Mouse (Mus musculus): ENCODE measurements around the gene Srsf4. TPM values are rescaled to one million over a fixed set of nuclear protein-coding genes. Genes with fewer than 3 reads are reported as not detected.

Gene Srsf4
- polyA plus RNA-seq, 1 experiment from 2014 or later: 140 TPM

DNA sequence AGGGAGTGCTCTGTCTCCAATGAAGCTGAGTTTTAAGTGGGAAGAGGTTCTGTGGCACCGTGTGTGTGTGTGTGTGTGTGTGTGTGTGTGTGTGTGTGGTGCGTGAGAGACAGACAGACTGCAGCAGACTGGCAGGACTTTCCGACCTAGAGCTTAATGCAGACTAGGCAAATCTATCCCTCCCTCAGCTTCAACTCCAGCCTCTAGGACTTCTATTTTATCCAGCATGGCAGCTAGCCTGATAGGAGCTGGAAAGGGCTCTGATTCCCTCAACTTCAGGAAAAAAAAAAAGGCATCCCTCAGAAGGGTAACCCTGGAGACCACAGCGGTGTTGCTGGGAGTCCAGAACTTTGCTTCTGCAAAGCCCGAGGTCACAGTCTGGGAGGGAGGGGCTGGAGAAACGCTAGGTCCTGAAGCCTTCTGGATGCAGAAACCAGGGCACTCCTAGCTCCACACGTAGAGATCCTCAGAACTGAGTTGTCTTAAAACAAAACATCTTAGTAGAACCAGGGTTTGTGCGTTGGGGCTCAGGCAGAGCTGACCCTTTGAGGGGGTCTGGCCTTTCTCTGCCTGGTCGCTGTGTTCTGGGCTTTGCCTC, 40.7 kb downstream of the Srsf4 start:
- H3K4me1 ChIP-seq (ENCODE audit: control insufficient read depth, insufficient read depth, low read length): peaks cover 51% of the 10 kb centered on the region
- DNase-seq (ENCODE audit: low spot score): peak; percentile 48
- no peak overlapping the region for H3K4me2 ChIP-seq (ENCODE audit: low read depth, severe bottlenecking)
- H3K9me3 ChIP-seq (ENCODE audit: control insufficient read depth, low read length): no peaks in the 10 kb centered on the region
- no peak for ATAC-seq (ENCODE audit: insufficient number of reproducible peaks, low FRiP score, low TSS enrichment, low read depth)
- H3K9ac ChIP-seq (ENCODE audit: low read length): no peak overlapping the region
- peaks cover 7% of the 10 kb centered on the region; the same call in 1 of the 2 replicates for H3K27me3 ChIP-seq (ENCODE audit: control insufficient read depth, insufficient read depth, low read length)
- 4% methylated on average over 9 of the region's 9 CpGs for WGBS
- H3K4me3 ChIP-seq (ENCODE audit: low read depth, low read length): no peak overlapping the region
- H3K27ac ChIP-seq (replicated peaks; ENCODE audit: low read depth, low read length): no peak overlapping the region
- no peaks in the 10 kb centered on the region for H3K36me3 ChIP-seq (ENCODE audit: control insufficient read depth, insufficient read depth, low read length)

DNA sequence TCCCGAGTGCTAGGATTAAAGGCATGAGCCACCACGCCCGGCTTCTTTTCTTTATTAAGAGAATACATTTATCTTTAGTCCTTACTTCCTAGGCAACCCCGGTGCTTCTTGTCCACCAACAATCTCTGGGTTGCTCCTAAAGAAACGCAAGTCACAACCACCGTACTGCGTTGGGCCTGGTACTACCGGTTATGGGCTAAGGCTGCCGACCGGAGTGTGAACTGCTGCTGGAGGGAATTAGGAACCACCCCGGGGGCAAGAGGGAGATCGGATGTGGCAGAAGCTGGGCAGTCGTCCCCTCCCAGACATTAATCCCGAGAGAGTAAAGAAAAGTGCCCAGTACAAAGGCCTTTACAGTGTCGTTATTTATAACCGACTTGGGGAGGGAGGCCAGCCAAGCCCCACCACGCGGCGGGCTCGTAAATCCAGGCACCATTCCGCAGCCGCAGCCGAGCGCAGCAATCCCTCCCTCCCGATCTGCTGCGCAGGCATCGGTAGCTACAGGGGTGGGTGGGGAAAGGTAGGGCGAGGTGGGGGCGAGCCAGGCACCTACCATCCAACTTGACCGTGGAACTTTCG, 41.6 kb downstream of the Srsf4 start:
- H3K9ac ChIP-seq (ENCODE audit: low read length): peak overlapping the region; percentile 47
- no peaks in the 10 kb centered on the region for H3K36me3 ChIP-seq (ENCODE audit: control insufficient read depth, insufficient read depth, low read length)
- H3K27ac ChIP-seq (replicated peaks; ENCODE audit: low read depth, low read length): no peak overlapping the region
- no peak for ATAC-seq (ENCODE audit: insufficient number of reproducible peaks, low FRiP score, low TSS enrichment, low read depth)
- DNase-seq (ENCODE audit: low spot score): peak; percentile 76
- peaks cover 54% of the 10 kb centered on the region for H3K4me1 ChIP-seq (ENCODE audit: control insufficient read depth, insufficient read depth, low read length)
- peaks cover 9% of the 10 kb centered on the region; the same call in 1 of the 2 replicates for H3K27me3 ChIP-seq (ENCODE audit: control insufficient read depth, insufficient read depth, low read length)
- no peaks in the 10 kb centered on the region for H3K9me3 ChIP-seq (ENCODE audit: control insufficient read depth, low read length)
- peak overlapping the region; percentile 54 for H3K4me2 ChIP-seq (ENCODE audit: low read depth, severe bottlenecking)
- peak overlapping the region; percentile 14 for H3K4me3 ChIP-seq (ENCODE audit: low read depth, low read length)
- under 1% methylated on average over 31 of the region's 31 CpGs for WGBS

DNA sequence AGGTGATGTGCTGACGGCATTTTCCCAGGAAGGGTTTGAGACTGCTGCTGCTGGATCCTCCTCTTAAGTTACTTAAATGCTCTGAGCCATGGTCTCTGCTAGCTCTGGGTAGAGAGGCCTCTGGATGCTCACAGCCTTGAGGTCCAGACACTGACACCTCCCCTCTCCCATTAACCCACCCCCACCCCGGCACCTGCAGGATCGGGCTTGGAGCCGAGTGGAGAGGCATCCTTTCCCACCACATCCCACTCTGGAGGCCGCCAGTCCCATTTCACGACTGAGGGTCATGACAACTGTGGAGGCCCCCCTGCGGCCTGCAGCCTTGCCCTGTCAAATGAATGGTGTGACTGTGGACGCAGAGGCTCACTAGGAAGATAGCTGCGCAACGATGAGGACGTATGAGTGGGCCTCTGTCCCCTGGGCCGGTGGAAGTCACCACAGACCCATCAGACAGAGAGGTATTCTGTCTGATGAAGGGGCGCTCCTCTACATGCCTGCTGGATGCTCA, 42.5 kb downstream of the Srsf4 start:
- ATAC-seq (ENCODE audit: insufficient number of reproducible peaks, low FRiP score, low TSS enrichment, low read depth): no peak
- peaks cover 54% of the 10 kb centered on the region for H3K4me1 ChIP-seq (ENCODE audit: control insufficient read depth, insufficient read depth, low read length)
- H3K36me3 ChIP-seq (ENCODE audit: control insufficient read depth, insufficient read depth, low read length): no peaks in the 10 kb centered on the region
- no peak overlapping the region for H3K9ac ChIP-seq (ENCODE audit: low read length)
- H3K4me3 ChIP-seq (ENCODE audit: low read depth, low read length): no peak overlapping the region
- H3K9me3 ChIP-seq (ENCODE audit: control insufficient read depth, low read length): no peaks in the 10 kb centered on the region
- peaks cover 9% of the 10 kb centered on the region; the same call in 1 of the 2 replicates for H3K27me3 ChIP-seq (ENCODE audit: control insufficient read depth, insufficient read depth, low read length)
- peak overlapping the region; percentile 54 for H3K4me2 ChIP-seq (ENCODE audit: low read depth, severe bottlenecking)
- no peak for DNase-seq (ENCODE audit: low spot score)
- H3K27ac ChIP-seq (replicated peaks; ENCODE audit: low read depth, low read length): no peak overlapping the region
- WGBS: 19% methylated on average over 13 of the region's 13 CpGs

DNA sequence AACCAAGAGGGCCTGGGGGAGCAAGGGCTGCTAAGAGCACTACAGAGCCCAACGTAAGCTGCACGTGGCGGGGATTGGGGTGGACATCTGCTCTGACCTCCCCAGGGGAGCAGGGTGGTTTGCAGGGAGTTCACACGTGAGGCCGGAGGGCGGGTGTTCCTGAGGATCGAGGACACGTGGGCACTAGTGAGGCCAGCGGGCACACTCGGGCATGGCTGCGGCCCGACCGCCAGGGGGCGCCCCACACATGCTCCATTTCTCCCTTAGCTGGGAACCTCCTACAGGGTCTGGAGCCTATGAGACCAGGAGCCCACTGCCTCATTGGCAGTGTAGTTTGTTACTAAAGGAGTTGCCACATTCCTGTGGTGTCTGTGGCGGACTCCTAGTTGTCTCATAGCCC, 43.0 kb downstream of the Srsf4 start:
- no peak for ATAC-seq (ENCODE audit: insufficient number of reproducible peaks, low FRiP score, low TSS enrichment, low read depth)
- DNase-seq (ENCODE audit: low spot score): peak; percentile 87
- Histone ChIP-seq H3K4me2 (ENCODE audit: low read depth, severe bottlenecking) (no peak overlapping the region), H3K9ac (ENCODE audit: low read length) (no peak overlapping the region), H3K36me3 (ENCODE audit: control insufficient read depth, insufficient read depth, low read length) (no peaks in the 10 kb centered on the region), H3K9me3 (ENCODE audit: control insufficient read depth, low read length) (no peaks in the 10 kb centered on the region), H3K27me3 (ENCODE audit: control insufficient read depth, insufficient read depth, low read length) (peaks cover 12% of the 10 kb centered on the region; the same call in 1 of the 2 replicates), H3K27ac (replicated peaks; ENCODE audit: low read depth, low read length) (no peak overlapping the region), H3K4me3 (ENCODE audit: low read depth, low read length) (no peak overlapping the region), H3K4me1 (ENCODE audit: control insufficient read depth, insufficient read depth, low read length) (peaks cover 58% of the 10 kb centered on the region)
- 3% methylated on average over 15 of the region's 15 CpGs for WGBS

DNA sequence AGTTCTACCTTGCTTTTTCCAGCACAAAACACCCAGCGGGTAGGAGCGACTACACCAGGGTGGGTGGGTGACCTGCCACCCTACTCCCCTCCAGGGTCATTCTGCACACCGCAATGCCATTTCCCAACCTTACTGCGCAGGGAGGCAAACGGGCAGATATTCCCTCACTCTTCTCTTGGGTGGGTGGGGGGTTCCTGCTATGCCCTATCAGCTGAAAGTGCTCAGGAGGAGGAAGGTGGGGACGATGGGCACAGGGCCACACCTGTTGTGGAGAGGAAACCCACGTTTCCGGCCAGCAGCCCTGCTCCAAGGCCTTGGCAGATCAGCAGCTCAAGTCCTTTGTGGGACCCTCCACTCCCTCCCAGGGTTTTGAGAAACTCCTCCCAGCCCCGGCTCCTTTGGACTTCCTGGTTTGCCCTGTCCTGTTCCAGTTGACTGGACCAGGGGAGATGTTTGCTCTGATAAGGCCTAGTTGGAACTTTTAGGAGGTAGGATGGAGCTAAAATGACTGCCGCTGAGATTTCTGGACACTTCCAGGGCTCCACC, 43.7 kb downstream of the Srsf4 start:
- WGBS: 79% methylated on average over 10 of the region's 10 CpGs
- Histone ChIP-seq H3K4me1 (ENCODE audit: control insufficient read depth, insufficient read depth, low read length) (peaks cover 64% of the 10 kb centered on the region), H3K9me3 (ENCODE audit: control insufficient read depth, low read length) (no peaks in the 10 kb centered on the region), H3K27me3 (ENCODE audit: control insufficient read depth, insufficient read depth, low read length) (peaks cover 14% of the 10 kb centered on the region), H3K36me3 (ENCODE audit: control insufficient read depth, insufficient read depth, low read length) (no peaks in the 10 kb centered on the region), H3K4me3 (ENCODE audit: low read depth, low read length) (no peak overlapping the region), H3K9ac (ENCODE audit: low read length) (no peak overlapping the region), H3K27ac (replicated peaks; ENCODE audit: low read depth, low read length) (no peak overlapping the region), H3K4me2 (ENCODE audit: low read depth, severe bottlenecking) (no peak overlapping the region)
- ATAC-seq (ENCODE audit: insufficient number of reproducible peaks, low FRiP score, low TSS enrichment, low read depth) (no peak), DNase-seq (ENCODE audit: low spot score) (no peak)

DNA sequence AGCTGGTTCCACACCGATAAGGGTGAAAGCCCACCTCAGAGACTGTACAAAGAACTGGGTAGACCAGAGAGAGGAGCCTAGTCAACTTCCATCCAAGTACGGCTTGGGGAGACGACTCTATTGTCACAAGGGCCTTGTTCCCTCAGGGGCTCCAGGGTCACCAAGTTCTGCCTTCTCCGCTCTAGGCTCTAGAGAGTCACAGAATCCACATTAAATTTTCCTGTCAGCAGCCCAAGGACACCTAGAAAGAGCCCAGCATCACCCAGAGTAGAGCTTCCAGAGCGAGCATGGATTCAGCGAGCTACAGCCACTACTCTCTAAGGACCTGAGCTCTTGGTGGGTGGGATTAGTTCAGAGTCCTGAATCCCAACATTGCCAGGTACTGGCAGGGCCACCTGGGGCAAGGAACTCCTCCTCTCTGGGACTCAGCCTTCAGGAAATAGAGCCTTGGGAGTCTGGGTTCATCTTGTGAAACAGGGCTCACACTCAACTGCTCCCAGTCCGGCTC, 44.7 kb downstream of the Srsf4 start:
- H3K4me1 ChIP-seq (ENCODE audit: control insufficient read depth, insufficient read depth, low read length): peaks cover 69% of the 10 kb centered on the region
- peak overlapping the region; percentile 85; the same call in 1 of the 2 replicates for H3K4me2 ChIP-seq (ENCODE audit: low read depth, severe bottlenecking)
- H3K36me3 ChIP-seq (ENCODE audit: control insufficient read depth, insufficient read depth, low read length): no peaks in the 10 kb centered on the region; the same call in 1 of the 2 replicates
- H3K9me3 ChIP-seq (ENCODE audit: control insufficient read depth, low read length): no peaks in the 10 kb centered on the region
- DNase-seq (ENCODE audit: low spot score) (no peak), ATAC-seq (ENCODE audit: insufficient number of reproducible peaks, low FRiP score, low TSS enrichment, low read depth) (no peak)
- H3K27me3 ChIP-seq (ENCODE audit: control insufficient read depth, insufficient read depth, low read length): peaks cover 21% of the 10 kb centered on the region
- H3K9ac ChIP-seq (ENCODE audit: low read length): no peak overlapping the region
- no peak overlapping the region; the same call in 1 of the 2 replicates for H3K27ac ChIP-seq (replicated peaks; ENCODE audit: low read depth, low read length)
- H3K4me3 ChIP-seq (ENCODE audit: low read depth, low read length): no peak overlapping the region
- WGBS: 40% methylated on average over 7 of the region's 7 CpGs

DNA sequence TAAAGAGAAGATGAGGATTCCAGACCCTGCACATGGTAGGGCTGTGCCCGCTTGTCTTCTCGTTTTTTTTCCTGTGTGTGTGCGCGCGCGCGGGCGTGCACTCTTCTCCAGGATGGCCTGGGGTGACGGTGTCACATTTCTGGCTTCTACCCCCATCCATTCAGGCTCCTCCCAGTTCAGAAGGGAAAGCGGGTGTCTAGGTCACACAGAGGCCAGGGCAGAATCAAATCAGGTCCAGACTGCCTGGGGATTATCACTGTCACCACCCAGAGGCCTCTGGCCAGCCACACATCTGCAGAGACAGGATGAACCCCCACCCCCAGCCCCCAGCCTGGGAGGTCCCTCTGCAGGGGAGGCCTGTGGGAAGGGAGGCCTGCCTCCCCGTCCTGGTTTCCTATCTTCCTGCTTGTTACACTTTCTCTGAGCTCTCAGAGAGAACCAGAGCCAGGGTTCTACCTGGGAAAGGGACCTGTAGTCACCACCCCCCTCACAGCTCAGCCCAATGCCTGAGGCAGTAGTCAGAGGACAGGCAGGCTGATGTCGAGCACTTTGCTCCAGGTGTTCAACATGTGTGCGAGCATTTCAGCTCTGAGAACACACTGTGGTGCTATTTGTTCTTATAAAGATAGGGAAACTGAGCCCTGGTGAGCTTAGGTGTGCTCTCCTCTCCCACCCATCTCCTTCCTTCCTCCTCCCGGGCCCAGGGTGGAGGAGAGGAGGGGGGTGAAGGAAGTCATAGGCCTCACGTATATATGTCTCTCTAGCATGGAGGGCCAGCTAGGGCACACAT, 45.5 kb downstream of the Srsf4 start:
- Histone ChIP-seq H3K27ac (replicated peaks; ENCODE audit: low read depth, low read length) (peak overlapping the region; percentile 78), H3K9ac (ENCODE audit: low read length) (no peak overlapping the region), H3K9me3 (ENCODE audit: control insufficient read depth, low read length) (no peaks in the 10 kb centered on the region), H3K4me3 (ENCODE audit: low read depth, low read length) (no peak overlapping the region), H3K4me2 (ENCODE audit: low read depth, severe bottlenecking) (peak overlapping the region; percentile 85), H3K27me3 (ENCODE audit: control insufficient read depth, insufficient read depth, low read length) (peaks cover 20% of the 10 kb centered on the region), H3K4me1 (ENCODE audit: control insufficient read depth, insufficient read depth, low read length) (peaks cover 69% of the 10 kb centered on the region), H3K36me3 (ENCODE audit: control insufficient read depth, insufficient read depth, low read length) (no peaks in the 10 kb centered on the region; the same call in 1 of the 2 replicates)
- peak; percentile 80 for DNase-seq (ENCODE audit: low spot score)
- peak; percentile 53 for ATAC-seq (ENCODE audit: insufficient number of reproducible peaks, low FRiP score, low TSS enrichment, low read depth)
- WGBS: 1% methylated on average over 15 of the region's 15 CpGs
